Mouse (Mus musculus) heart, adult 11 months (tissue): ENCODE data around the gene Taco1.
"Not testable (repeated sequence)": the region's sequence is repeated elsewhere in the genome, so short reads cannot be mapped to it uniquely, and the experiment has no call there.

Experiments
- DNase-seq: peaks from one replicate; pipeline ENCODE4 v3.0.0; 2022

Gene Taco1

DNA sequence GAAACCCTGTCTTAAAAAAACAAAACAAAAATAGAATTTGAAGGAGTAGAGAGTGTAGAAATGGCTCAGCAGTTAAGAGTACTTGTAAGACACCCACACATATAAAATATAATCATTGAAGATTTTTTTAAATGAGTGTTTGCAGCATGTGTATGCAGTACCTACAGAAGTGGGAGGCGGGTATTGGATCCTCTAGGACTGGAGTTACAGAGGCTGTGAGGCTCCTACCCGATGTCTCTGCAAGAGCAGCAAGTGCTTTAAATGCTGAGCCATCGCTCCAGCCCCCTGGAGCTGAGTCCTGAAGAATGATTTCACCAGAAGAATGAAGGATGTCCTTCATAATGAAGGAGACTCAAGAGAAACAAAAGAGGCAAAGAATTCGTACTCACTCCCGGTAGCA, 2.1 kb upstream of the Taco1 start:
- no peak for DNase-seq

DNA sequence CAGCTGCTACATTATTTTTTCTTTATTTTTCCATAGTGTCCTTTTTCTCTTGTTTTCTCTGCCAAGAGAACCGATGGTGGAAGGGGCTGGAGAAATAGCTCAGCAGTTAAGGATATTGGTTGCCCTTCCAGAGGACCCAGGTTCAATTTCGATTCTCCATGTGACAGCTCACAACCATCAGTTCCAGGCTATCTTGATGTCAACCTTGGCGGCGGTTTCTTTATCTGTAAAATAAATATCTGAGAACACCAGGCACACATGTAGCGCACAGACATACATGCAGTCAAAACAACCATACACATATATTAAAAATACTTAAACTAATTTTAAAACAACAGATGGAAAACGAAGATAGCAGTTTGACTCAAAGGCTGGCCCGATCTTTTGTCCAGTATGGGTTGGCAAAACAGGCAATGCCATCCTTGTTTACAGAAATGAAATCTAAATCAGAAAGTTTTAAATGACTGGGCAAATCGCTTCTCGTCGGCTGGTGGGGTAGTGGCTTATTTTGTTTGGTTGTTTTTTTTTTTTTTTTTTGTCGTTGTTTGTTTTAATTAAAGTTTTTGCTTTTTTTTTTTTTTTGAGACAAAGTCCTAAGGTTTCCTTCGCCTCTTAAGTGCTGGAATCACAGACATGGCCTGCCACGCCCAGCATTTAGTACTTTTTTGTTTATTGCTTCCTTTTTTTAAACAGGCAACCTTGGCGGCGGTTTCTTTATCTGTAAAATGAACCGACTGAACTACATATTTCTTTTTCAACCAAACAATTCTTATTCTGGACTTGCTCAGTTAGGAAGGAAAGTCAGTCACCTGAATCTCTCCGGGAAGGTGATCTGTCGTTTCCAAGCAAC, 563 bp upstream of the Taco1 start:
- DNase-seq: no peak

DNA sequence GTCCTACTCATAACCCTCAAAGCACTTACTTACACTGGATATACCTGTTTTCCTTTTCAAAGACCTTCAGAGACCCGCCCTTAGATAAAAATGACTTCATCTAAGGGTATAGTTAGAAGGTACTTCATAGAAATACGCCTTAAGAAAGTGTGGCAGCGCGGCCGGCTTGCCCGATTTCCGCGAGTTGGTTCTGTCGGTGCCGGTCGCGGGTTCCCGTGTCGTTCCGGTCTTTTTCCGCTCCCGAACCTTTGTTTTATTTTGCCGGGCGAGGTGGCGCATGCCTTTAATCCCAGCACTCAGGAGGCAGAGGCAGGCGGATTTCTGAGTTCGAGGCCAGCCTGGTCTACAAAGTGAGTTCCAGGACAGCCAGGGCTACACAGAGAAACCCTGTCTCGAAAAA, 755 bp downstream of the Taco1 start:
- not testable (repeated sequence) for DNase-seq

GRCm38 (mm10) chr11:106073774-106074173, 7.9 kb downstream of the Taco1 start:
- peak; percentile 27 for DNase-seq

DNA sequence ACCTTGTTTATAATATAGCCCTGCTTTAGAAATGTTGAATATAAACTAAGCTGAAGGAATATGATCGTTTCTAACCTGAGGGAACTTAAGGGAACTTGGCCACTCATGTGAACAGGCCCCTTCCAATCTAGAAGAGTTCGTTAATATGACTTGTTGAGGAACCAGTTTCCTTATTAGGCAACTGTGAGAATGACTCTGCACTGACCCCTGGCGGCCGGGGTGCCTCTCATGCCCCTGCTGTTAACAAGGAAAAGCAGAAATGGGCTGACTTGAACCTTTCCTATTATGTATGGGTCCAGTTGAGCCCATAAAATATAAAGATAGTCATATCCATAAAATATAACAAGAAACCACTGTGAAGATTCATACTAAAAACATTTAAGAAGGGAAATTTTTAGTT, 10.5 kb downstream of the Taco1 start:
- DNase-seq: peak; percentile 91

DNA sequence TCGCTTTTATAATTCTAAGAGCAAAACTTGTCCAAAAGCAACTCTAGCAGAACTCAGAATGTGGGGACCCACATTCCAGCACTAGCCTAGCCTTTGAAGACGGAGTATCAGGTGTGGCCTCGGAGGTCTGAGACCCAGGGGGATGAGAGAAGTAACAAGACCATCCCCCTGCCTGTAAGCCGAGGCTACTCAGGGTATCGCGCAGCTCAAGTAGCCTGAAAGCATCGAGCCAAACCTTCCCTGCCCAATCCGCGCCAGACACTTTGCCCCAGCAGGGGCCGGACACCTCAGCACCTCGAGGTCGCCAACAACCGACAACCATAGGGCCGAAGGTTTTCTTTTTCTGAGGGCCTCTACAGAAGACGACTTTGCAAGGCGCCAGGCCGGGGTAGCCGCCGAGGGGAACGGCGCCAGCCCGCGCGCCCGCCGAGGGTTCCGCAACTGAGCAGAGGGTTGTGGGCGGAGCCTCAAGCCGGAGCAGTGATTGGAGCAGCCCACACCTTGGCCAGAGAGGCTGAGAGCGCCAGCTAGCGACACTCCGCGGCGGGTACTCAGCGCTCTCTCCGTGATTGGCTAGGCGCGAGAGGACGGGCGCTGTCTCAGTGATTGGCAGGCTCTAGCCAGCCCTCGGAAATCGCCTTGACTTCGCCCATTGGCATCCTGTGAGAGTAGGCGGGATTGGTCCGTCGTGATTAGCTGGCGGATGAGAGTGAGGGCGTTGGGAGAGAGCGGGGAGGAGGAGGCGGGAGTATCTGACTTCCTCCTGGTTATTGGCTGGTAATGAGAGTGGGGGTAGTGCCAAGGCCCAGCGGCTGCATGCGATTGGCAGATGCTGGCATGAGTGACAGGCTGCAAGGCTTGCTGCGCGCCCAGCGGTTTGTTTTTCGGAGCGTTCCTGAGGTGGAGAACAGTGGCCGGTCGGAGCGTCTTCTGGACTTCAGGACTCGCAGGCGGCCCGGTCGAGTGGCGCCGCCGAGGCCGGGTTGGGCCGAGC, 18.1 kb downstream of the Taco1 start, which contains the start of gene Map3k3:
Map3k3 (plus strand) TSS at position 906 of the 994 bp plus-strand sequence.
- peak; percentile 100 for DNase-seq

DNA sequence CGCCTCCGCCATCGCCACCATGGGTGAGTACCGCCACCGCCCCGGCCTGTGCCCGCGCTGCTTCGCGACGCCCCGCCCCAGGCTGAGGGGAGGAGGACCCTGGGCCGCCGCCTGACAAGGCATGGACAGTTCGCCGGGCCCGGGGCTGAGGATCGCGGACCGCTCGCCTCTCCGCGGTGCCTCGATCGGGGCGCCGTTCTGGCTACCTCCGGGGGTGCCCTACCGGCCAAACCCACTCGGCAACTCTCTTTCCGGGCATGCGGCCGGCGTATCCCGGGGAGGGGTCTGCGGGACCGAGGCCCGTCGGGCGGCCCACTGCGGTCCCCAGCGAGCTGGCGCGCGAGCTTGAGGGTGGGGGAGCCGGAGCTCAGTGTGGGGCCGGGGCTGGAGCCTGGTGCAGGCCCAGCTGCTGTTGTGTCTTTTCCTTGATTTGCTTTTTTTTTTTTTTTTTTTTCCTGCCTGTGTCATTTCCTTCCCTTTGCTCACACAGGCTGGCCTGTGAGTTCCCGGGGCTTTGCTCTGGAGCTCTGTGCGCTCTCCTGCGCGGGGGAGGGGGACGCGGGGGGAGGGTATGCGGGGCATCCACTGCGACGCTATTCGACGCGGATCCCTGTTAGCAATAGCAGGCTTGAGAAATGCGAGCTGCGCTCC, 19.2 kb downstream of the Taco1 start:
- DNase-seq: peak; percentile 99

- peak; percentile 94 for DNase-seq
Measured at GRCm38 (mm10) chr11:106098223-106098622, 32.4 kb downstream of the Taco1 start.

- DNase-seq: peak; percentile 89
Measured at GRCm38 (mm10) chr11:106102866-106103265, 37.0 kb downstream of the Taco1 start.

- peak; percentile 85 for DNase-seq
Measured at GRCm38 (mm10) chr11:106106047-106106587, 40.3 kb downstream of the Taco1 start.

DNA sequence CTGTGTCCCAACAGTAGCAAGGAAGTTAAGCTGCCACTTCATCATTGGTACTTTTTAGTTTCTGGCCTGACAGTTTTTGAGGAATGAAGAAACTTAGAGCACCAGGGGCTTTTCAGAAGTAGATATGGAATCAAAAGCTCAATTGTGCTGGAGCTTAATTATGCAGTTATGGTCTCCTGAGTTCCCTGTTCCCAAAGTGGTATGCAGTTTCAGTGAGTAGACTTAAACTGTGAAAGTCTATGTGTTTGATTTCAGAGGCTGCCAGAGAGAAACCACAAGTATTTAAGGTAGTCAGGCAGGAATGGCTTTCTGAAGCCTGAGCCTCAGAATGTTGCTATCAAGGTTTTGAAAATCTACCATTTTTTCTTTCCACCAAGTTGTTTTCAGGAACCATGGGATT, 45.8 kb downstream of the Taco1 start:
- no peak for DNase-seq

DNA sequence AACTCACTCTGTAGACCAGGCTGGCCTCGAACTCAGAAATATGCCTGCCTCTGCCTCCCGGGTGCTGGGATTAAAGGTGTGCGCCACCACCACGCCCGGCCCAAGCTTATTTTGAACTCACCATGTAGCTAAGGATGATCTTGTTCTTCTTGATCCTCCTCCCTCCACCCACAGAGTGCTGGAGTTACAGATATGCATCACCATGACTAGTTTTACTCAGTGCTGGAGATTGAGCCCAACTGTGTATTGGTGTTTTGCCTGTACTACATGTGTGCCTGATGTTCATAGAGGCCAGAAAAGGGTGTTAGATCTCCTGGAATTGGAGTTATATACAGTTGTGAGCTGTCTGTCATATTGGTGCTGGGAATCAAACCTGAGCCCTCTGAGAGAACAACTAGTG, 56.4 kb downstream of the Taco1 start:
- peak; percentile 53 for DNase-seq

DNA sequence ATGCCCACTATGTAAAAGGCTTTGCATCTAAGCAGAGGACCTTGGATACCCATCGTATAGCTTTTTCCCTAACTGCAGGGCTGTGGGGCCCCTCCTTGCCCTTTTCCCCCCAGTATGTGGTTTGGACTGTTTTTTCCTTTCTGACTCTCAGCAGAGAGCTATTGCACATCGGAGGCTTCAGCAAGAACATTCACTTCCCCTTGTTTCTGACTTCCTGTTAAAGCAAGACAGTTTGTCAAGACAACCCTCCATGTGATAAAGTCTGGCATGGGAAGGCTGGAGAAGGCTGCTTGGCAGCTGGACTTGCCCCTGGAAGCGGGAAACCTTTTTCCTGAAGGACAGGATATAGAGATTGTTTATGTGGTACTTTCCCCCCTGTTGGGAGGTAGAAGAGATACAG, 56.9 kb downstream of the Taco1 start:
- peak; percentile 95 for DNase-seq
